Mouse (Mus musculus): Measurements from ENCODE around the gene Tia1.

DNA sequence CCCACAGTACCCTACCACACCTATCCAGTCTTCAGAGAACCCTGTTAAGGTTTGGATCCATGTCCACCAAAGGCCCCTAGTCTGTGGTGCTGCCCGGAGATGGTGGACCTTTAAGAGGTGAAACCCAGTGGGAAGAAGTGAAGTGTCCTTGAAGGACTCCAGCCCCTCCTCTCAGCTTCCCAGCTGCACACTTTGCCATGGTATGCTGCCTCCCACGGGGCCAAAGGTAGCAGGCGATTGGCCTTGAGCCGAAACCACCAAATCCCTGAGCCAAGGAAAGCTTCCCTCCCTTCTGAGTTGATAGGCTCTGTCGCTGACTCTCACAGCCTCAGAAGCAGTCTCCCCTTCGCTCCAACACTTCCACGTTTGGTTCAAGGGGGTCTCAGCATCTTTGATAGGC lies 43.3 kb upstream of the Tia1 start:
- no peak for TF ChIP-seq CTCF (IDR thresholded peaks at IDR 0.05; ENCODE audit: insufficient read depth, low read length)
- no peak for TF ChIP-seq POLR2A (IDR thresholded peaks at IDR 0.05; ENCODE audit: borderline replicate concordance, extremely low read depth, low read depth, low read length)
